Mouse (Mus musculus) heart, embryonic 15.5 days (tissue): ENCODE measurements around the gene Evi5. TPM values are rescaled to one million over a fixed set of nuclear protein-coding genes. Genes with fewer than 3 reads are reported as not detected.
A peak's percentile ranks its signal among the peaks of the same experiment; 100 is the strongest.

Experiments used
- ATAC-seq: fragments of 200-750 bp; cut with Nextera tagmentation; replicated peaks from 2 replicates; pipeline ENCODE4 v1.8.0; 2017; ENCODE audit warnings: low read depth, moderate TSS enrichment; ENCODE audit not compliant: insufficient number of reproducible peaks, insufficient read depth, low FRiP score
- H3K27ac ChIP-seq: fragments of 300-500 bp; sonication (generic); 2 replicates; pipeline ENCODE4 v1.5.1; 2015; ENCODE audit warnings: mild to moderate bottlenecking, inconsistent platforms
- H3K27me3 ChIP-seq: fragments of 300-500 bp; sonication (generic); 2 replicates; pipeline ENCODE4 v1.6.1; 2015; ENCODE audit warnings: inconsistent platforms
- H3K36me3 ChIP-seq: fragments of 300-500 bp; sonication (generic); 2 replicates; pipeline ENCODE4 v1.6.1; 2015; ENCODE audit warnings: mild to moderate bottlenecking, inconsistent platforms
- H3K4me1 ChIP-seq: fragments of 300-500 bp; sonication (generic); replicated peaks from 2 replicates; pipeline ENCODE4 v1.6.1; 2015; ENCODE audit warnings: inconsistent platforms
- H3K4me2 ChIP-seq: fragments of 300-500 bp; sonication (generic); 2 replicates; pipeline ENCODE4 v1.6.1; 2015; ENCODE audit warnings: inconsistent platforms, mild to moderate bottlenecking, moderate library complexity
- H3K4me3 ChIP-seq: fragments of 300-500 bp; sonication (generic); 2 replicates; pipeline ENCODE4 v1.5.1; 2015; ENCODE audit warnings: mild to moderate bottlenecking, inconsistent platforms
- H3K9ac ChIP-seq: fragments of 300-500 bp; sonication (generic); 2 replicates; pipeline ENCODE4 v1.6.1; 2015; ENCODE audit warnings: mild to moderate bottlenecking, inconsistent platforms
- H3K9me3 ChIP-seq: fragments of 300-500 bp; sonication (generic); replicated peaks from 2 replicates; pipeline ENCODE4 v1.6.1; 2016; ENCODE audit warnings: inconsistent platforms
- WGBS: fragments of 180-500 bp; shearing (Covaris S2); methylation state at CpG from one replicate; pipeline ENCODE4 v1.1.7; 2015; ENCODE audit warnings: mixed read lengths; 5-methylcytosine and 5-hydroxymethylcytosine counted together
- polyA plus RNA-seq: library from polyadenylated mRNA; unstranded; fragments of >200 nt; fragmentation: Nextera tagmentation; extraction: Ambion mirVana; gene quantifications from 2 replicates; pipeline ENCODE4 v1.2.1, GENCODE M21; 2015

Evi5 gene
- polyA plus RNA-seq, 1 experiment from 2014 or later = 44.9 TPM

- H3K9me3 ChIP-seq = no peaks in the 10 kb centered on the region
- H3K36me3 ChIP-seq = peaks cover 5% of the 10 kb centered on the region; the same call in 1 of the 2 replicates
- H3K27ac ChIP-seq = no peak overlapping the region
- no peak overlapping the region for H3K4me3 ChIP-seq
- no peak for ATAC-seq
- WGBS = 88% methylated on average over 5 of the region's 5 CpGs
- no peak overlapping the region for H3K9ac ChIP-seq
- peaks cover 16% of the 10 kb centered on the region for H3K4me1 ChIP-seq
- H3K27me3 ChIP-seq = no peaks in the 10 kb centered on the region
- H3K4me2 ChIP-seq = no peak overlapping the region
Observed at GRCm38 (mm10) chr5:107840549-107841238, 34.2 kb downstream of the Evi5 start.

- Histone ChIP-seq H3K27ac (0 out of 2 replicates have a peak overlapping the region, but pooled peaks have one; percentile 6), H3K9ac (no peak overlapping the region), H3K4me2 (no peak overlapping the region), H3K4me3 (no peak overlapping the region), H3K36me3 (peaks cover 5% of the 10 kb centered on the region; the same call in 1 of the 2 replicates), H3K9me3 (no peaks in the 10 kb centered on the region), H3K4me1 (peaks cover 21% of the 10 kb centered on the region), H3K27me3 (no peaks in the 10 kb centered on the region)
- 34% methylated on average over 3 of the region's 3 CpGs for WGBS
- no peak for ATAC-seq
Observed at GRCm38 (mm10) chr5:107838891-107839644, 35.8 kb downstream of the Evi5 start.

- no peak overlapping the region for H3K4me3 ChIP-seq
- no peak overlapping the region for H3K9ac ChIP-seq
- H3K4me2 ChIP-seq = no peak overlapping the region
- H3K27ac ChIP-seq = 0 out of 2 replicates have a peak overlapping the region, but pooled peaks have one; percentile 26
- peaks cover 11% of the 10 kb centered on the region for H3K36me3 ChIP-seq
- ATAC-seq = no peak
- no peaks in the 10 kb centered on the region for H3K27me3 ChIP-seq
- H3K4me1 ChIP-seq = peaks cover 14% of the 10 kb centered on the region
- 39% methylated on average over 1 of the region's 1 CpGs for WGBS
- H3K9me3 ChIP-seq = no peaks in the 10 kb centered on the region
Observed at GRCm38 (mm10) chr5:107834287-107834686, 40.6 kb downstream of the Evi5 start.

GRCm38 (mm10) chr5:107831351-107831750, 43.6 kb downstream of the Evi5 start:
- ATAC-seq = no peak
- Histone ChIP-seq H3K4me1 (peaks cover 8% of the 10 kb centered on the region), H3K36me3 (peaks cover 11% of the 10 kb centered on the region), H3K9ac (no peak overlapping the region), H3K4me3 (no peak overlapping the region), H3K27ac (no peak overlapping the region), H3K27me3 (no peaks in the 10 kb centered on the region), H3K9me3 (no peaks in the 10 kb centered on the region), H3K4me2 (no peak overlapping the region)
- WGBS = 89% methylated on average over 3 of the region's 3 CpGs

- Histone ChIP-seq H3K27ac (no peak within 1 kb of the TSS), H3K9ac (no peak within 1 kb of the TSS), H3K36me3 (peaks cover 11% of the 10 kb centered on the region), H3K4me2 (no peak within 1 kb of the TSS), H3K27me3 (no peaks in the 10 kb centered on the region), H3K9me3 (no peaks in the 10 kb centered on the region), H3K4me3 (no peak within 1 kb of the TSS), H3K4me1 (peaks cover 5% of the 10 kb centered on the region)
- ATAC-seq = no peak
- WGBS = 96% methylated on average over 22 of the region's 22 CpGs
Observed at GRCm38 (mm10) chr5:107829998-107830560, 44.8 kb downstream of the Evi5 start, which contains the start of gene Ube2d2b. TSS of gene Ube2d2b (plus strand) at chr5:107830099.

- Histone ChIP-seq H3K27me3 (no peaks in the 10 kb centered on the region), H3K9me3 (no peaks in the 10 kb centered on the region), H3K36me3 (no peaks in the 10 kb centered on the region), H3K4me1 (no peaks in the 10 kb centered on the region), H3K9ac (no peak overlapping the region), H3K27ac (no peak overlapping the region), H3K4me2 (no peak overlapping the region), H3K4me3 (no peak overlapping the region)
- ATAC-seq = no peak
- WGBS = 86% methylated on average over 1 of the region's 1 CpGs
Observed at GRCm38 (mm10) chr5:107822521-107822920, 52.4 kb downstream of the Evi5 start.

- no peaks in the 10 kb centered on the region for H3K9me3 ChIP-seq
- peaks cover 43% of the 10 kb centered on the region for H3K36me3 ChIP-seq
- H3K9ac ChIP-seq = no peak overlapping the region
- H3K27ac ChIP-seq = peak overlapping the region; percentile 61
- H3K4me3 ChIP-seq = no peak overlapping the region
- no peak overlapping the region for H3K4me2 ChIP-seq
- H3K4me1 ChIP-seq = peaks cover 3% of the 10 kb centered on the region; the same call in 1 of the 2 replicates
- H3K27me3 ChIP-seq = no peaks in the 10 kb centered on the region
- WGBS = 46% methylated on average over 2 of the region's 2 CpGs
- ATAC-seq = no peak
Observed at GRCm38 (mm10) chr5:107814651-107815050, 60.3 kb downstream of the Evi5 start.

- Histone ChIP-seq H3K9me3 (no peaks in the 10 kb centered on the region), H3K4me3 (no peak overlapping the region), H3K36me3 (peaks cover 25% of the 10 kb centered on the region), H3K4me2 (no peak overlapping the region), H3K27me3 (no peaks in the 10 kb centered on the region), H3K4me1 (no peaks in the 10 kb centered on the region), H3K27ac (no peak overlapping the region), H3K9ac (no peak overlapping the region)
- 53% methylated on average over 4 of the region's 4 CpGs for WGBS
- no peak for ATAC-seq
Observed at GRCm38 (mm10) chr5:107807496-107807895, 67.4 kb downstream of the Evi5 start.

- no peak for ATAC-seq
Observed at GRCm38 (mm10) chr5:107802621-107803020, 72.3 kb downstream of the Evi5 start.

GRCm38 (mm10) chr5:107801234-107801633, 73.7 kb downstream of the Evi5 start:
- Histone ChIP-seq H3K4me3 (no peak overlapping the region), H3K27ac (no peak overlapping the region), H3K27me3 (no peaks in the 10 kb centered on the region), H3K9me3 (no peaks in the 10 kb centered on the region), H3K4me1 (no peaks in the 10 kb centered on the region), H3K36me3 (no peaks in the 10 kb centered on the region; the same call in 1 of the 2 replicates), H3K4me2 (no peak overlapping the region), H3K9ac (no peak overlapping the region)
- 75% methylated on average over 2 of the region's 2 CpGs for WGBS
- no peak for ATAC-seq

More at GRCm38 (mm10) chr5:107802621-107803020, 72.3 kb downstream of the Evi5 start:
- Histone ChIP-seq H3K27me3 (no peaks in the 10 kb centered on the region), H3K4me2 (no peak overlapping the region), H3K9me3 (no peaks in the 10 kb centered on the region), H3K9ac (no peak overlapping the region), H3K27ac (no peak overlapping the region), H3K36me3 (no peaks in the 10 kb centered on the region; the same call in 1 of the 2 replicates), H3K4me3 (no peak overlapping the region), H3K4me1 (no peaks in the 10 kb centered on the region)

GRCm38 (mm10) chr5:107798290-107798689, 76.6 kb downstream of the Evi5 start:
- Histone ChIP-seq H3K4me3 (no peak overlapping the region), H3K36me3 (no peaks in the 10 kb centered on the region; the same call in 1 of the 2 replicates), H3K27ac (no peak overlapping the region), H3K9ac (no peak overlapping the region), H3K4me1 (peaks cover 4% of the 10 kb centered on the region; the same call in 1 of the 2 replicates), H3K9me3 (no peaks in the 10 kb centered on the region), H3K4me2 (no peak overlapping the region), H3K27me3 (no peaks in the 10 kb centered on the region)
- 94% methylated on average over 6 of the region's 6 CpGs for WGBS
- ATAC-seq = no peak
